Mouse (Mus musculus): ENCODE results near the gene Acp2. TPM values are rescaled to one million over a fixed set of nuclear protein-coding genes. Genes with fewer than 3 reads are reported as not detected.
A peak's percentile ranks its signal among the peaks of the same experiment; 100 is the strongest.

The Acp2 gene
- total RNA-seq (2022): 10 to 100 TPM; 14.3 to 17.5 (median 16.7) TPM

DNA sequence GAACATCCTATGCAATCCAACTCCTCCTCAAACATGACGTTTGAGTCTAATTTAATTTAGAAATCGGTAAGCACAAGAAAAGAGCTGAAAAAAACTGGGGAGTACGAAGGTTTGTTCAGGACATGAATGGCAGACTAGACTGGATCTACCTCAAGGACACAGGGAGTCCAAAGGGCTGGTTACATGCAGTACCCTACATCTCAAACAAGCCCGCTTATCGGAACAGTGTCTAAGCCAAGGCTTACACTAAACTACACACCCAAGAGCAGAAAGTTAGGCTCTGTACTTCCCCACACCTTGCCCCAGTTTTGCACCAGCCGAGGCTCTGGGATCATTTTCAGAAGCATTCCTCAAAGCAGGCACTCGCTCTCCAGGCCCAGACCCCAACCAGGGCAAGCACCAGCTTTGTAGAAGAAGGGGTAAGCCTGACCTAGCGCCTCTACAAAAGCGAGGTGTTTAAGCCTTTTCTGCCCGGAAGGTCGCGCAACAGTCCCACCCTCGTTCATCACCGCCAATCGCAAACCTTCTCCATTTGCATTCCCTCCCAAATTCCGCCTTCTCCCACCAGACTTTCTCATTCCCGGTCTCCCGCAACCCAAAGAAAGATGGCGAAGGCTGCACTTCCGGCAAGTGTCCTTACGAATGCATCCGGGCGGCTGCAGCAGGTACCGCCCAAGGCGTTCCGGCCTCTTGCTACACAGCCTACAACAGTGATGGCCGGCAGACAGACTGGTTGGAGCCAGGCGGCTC is at the start of gene Acp2, which contains the start of gene Nr1h3:
TSS of gene Acp2 (plus strand) at position 664 of the 750 bp plus-strand sequence.
TSS of gene Nr1h3 (minus strand) at position 613 of the 750 bp plus-strand sequence.
- DNase-seq (ENCODE audit: low spot score): peak; percentile 95

DNA sequence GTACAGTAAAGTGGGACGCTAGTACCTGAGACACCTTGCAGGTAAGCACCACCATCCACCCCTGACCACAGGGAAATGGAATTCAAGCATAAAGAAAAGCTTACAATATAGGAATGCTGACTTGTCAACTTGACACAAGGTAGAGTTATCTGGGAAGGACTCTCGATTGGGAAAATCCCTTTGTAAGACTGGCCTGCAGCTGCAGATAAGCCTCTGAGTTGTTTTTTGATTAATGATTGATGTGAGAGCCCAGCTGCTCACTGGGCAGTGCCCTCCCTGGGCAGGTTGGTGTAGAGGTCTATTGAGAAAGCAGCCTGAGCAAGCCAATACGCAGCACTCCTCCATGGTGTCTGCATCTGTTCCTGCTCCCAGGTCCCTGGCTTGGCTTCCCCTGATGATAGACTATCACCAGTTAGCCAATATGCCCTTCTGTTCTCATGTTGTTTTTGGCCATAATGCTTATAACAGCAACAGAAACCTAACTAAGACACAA is 49.8 kb upstream of the Acp2 start:
- no peak for DNase-seq (ENCODE audit: low spot score)

DNA sequence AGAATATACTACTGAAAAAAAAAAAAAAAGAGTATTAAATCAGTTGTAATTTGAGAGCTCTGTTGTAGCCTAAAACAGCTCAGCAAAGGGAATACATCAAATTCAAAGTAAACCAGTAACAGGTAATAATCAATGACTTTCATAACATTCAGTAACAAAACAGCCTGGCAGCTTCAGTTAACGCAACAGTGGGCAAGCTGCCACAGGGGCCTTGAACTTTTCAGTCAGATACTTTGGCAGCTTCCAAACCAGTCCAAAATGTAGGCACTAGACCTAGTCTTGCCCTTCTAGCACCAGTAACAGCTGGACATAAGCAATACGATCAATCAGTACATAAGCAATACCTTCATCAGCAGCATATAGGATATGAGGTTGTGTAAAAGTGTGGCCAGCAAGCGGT is 48.6 kb upstream of the Acp2 start:
- no peak for DNase-seq (ENCODE audit: low spot score)

DNA sequence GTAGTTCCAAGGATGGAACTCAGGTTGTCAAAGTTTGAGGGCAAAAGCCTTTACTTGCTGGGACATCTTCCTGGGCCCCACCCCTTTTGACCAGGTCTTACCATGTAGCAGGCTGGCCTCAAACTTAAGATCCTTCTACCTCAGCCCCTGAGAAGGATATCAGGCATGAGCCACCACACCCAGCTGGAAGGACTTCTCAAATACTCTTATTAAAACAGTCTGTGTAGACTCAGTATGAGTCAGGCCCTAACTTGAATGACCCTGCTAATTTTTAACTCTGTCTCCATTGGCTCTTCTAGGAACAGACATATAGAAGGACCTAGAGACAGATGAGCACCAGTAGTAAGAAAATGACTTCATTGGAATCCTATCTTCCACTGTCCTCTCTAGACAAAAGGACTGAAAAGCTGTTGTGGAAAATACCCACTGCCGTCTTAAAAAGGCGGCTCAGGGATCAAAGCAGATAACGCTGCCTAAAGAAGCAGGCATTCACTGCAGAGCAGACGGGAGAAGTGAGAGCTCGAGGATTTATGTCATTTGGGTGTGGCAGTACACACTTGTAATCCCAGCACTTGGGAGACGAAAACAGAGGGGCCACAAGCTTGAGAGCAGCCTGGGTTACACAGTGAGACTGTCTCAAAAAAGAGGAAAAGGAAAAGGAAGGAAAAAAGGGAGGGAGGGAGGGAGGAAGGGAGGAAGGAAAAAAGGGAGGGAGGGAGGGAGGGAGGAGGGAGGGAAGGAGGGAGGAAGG is 45.5 kb upstream of the Acp2 start:
- DNase-seq (ENCODE audit: low spot score): no peak

DNA sequence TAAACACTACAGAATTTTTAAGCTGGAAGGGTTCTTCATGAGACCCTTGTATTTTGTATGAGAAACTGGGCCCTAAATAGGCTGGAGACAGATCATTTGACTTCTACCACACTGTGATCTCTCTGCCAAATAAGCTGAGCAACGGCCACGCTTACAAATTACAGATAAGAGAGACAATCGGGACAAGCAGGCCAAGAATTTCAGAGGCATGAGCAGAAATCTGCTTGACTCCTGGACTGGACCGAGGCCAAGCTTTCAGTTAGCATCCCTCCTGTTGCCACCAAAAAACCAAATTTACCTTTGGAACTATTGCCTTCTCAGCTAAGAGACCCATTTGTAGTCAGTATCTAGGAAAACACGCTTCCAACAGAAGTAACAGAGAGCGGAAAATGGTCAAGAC is 42.1 kb upstream of the Acp2 start:
- DNase-seq (ENCODE audit: low spot score): no peak

- no peak for DNase-seq (ENCODE audit: low spot score)
Measured at GRCm38 (mm10) chr2:91162952-91163351, 39.7 kb upstream of the Acp2 start.

DNA sequence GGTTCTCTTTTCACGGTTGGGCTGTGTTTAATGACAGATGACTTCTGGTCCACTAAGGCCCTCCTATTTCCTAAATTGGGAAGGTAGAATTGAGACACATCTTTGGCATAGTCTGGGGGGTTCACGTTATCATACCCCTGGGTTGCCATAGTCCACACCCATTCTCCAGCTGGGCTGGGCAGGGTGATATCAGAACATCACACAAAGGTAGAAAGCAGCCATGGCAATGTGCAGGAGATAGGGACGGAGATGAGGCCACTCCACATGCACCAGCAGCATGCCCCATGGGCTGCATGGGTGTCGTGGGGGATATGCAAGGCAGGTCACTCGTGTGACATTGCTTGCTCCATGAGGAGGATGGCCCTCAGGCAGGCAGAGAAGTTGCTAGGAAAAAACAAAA is 39.2 kb upstream of the Acp2 start:
- no peak for DNase-seq (ENCODE audit: low spot score)

GRCm38 (mm10) chr2:91164991-91165390 is 37.7 kb upstream of the Acp2 start:
- no peak for DNase-seq (ENCODE audit: low spot score)

- no peak for DNase-seq (ENCODE audit: low spot score)
Measured at GRCm38 (mm10) chr2:91167629-91168028, 35.1 kb upstream of the Acp2 start.

GRCm38 (mm10) chr2:91169587-91170322 is 32.9 kb upstream of the Acp2 start:
- no peak for DNase-seq (ENCODE audit: low spot score)

GRCm38 (mm10) chr2:91175490-91175889 is 27.2 kb upstream of the Acp2 start:
- DNase-seq (ENCODE audit: low spot score): no peak

- DNase-seq (ENCODE audit: low spot score): no peak
Measured at GRCm38 (mm10) chr2:91176234-91176633, 26.5 kb upstream of the Acp2 start.

DNA sequence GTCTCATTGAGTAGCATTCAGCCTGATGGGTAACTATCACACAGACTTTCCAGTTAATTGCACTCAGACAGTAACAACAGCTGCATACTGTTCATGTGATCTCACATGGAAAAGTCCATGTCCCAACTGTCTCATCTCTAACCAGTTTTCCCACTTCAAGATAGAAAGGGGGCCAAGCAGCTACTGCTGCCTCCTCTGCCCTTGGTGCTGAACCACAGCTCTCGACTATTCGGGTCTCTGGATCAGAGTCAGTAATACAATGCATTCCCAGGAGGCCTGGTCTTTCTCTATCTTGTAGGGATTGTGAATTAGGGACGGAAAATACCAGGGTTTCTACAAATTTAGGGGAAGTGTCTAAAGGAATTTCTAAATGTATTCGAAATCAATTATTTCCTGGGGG is 22.9 kb upstream of the Acp2 start:
- no peak for DNase-seq (ENCODE audit: low spot score)

DNA sequence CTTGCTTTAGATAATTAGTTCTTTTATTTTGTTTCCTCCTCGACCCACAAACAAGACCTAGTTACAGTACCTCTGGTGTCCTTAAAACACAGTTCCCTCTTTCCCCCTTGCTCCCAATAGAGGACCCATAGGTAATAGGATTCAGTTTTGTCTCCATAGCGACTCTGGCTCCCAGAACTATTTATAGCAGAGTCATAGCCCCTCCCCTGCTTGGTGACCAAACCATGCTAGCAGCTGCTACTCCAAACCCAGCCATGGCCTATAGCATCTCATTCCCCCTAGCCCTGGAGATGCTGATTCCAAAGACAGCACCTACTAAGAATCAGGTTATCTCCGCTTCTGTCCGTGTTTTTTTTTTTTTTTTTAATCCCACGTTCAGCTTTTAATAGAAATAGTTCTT is 22.0 kb upstream of the Acp2 start:
- no peak for DNase-seq (ENCODE audit: low spot score)

- DNase-seq (ENCODE audit: low spot score): no peak
Measured at GRCm38 (mm10) chr2:91182016-91182404, 20.7 kb upstream of the Acp2 start.

DNA sequence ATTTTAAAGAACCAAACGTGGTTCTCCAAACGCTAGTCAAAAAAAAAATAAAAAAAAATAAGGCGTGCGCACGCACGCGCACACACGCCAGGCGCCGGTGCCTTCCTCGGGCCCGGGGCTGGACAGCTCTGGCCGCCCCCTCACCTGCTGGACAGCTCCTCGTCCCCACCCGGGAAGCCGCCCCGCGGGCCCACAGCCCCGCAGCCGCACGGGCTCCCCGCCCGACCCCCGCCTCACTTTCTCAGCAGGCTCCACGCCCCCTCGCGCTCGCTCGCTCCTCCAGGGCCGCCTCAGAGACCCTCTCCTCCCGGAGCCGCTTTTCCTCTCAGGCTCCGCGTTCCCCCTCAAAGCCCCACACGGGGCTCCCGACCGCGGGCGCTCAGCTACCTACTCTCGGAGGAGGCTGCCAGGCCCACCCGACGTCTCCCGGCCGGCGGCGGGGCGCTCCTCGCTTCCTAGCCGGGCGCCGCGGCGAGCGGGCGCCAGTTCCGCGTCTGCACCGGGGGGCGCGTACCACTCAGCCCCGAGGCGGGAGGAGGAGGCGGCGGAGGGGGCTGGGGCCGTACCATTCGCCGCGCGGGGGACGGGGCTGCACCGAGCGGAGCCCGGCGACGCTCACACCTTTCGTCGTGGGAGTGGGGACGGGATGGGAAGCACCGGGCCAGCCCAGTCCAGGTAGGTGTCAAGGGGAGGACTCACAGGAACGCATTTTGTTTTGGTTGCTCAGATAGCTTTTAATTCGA is 20.1 kb upstream of the Acp2 start:
- no peak for DNase-seq (ENCODE audit: low spot score)

DNA sequence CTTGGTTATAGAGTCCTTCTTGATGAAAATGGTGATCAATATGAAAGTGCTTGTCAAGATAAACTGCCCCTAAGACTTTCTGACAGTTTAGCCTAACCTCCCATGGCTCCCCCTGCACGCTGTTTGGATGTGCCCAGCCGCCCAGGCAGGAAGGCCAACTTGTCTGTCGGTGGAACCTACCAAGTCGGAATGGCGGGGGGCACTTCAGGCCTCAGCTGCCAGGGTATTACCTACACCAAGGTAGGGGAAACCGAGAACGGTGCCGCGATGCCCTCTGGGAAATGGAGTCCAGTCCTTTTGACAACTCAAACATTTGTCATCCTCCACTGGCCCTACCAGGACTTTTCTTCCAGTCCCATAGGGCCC is 19.6 kb upstream of the Acp2 start:
- DNase-seq (ENCODE audit: low spot score): peak; percentile 92

DNA sequence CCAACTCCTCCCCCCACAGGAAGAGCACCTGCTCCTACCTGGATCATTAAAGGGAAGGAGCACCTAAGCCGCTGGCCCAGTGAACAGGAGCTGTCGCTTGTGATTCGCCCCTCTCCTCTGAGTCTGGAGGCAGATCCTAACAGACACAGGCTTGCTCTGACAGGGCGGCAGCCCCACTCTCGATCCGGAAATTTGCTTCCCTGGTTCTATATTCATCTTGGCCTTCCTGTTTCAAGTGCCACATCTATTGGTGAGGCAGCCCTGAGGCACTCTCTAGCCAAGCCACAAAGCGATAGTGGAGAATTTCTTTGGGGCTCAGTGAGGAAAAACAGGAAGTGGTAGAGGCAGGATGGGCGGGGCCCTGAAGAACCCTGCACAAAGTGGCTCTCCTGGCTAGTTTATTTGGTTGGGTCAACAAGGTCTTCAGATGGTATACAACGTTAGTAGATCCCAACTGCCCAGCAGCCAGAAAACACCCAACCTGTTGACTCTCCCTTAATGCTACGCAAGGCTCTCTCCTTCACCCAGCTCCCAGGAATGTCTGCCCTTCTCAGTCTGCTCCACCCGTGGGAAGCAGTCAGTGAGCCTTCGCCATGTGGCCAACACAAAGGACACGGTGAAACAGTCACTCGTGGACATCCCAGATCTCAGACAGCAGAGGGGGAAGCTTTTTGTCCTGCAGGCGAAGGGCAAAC is 18.8 kb upstream of the Acp2 start, which contains the start of gene Madd:
TSS of gene Madd (minus strand) at position 127 of the 695 bp plus-strand sequence.
- peak; percentile 58 for DNase-seq (ENCODE audit: low spot score)

DNA sequence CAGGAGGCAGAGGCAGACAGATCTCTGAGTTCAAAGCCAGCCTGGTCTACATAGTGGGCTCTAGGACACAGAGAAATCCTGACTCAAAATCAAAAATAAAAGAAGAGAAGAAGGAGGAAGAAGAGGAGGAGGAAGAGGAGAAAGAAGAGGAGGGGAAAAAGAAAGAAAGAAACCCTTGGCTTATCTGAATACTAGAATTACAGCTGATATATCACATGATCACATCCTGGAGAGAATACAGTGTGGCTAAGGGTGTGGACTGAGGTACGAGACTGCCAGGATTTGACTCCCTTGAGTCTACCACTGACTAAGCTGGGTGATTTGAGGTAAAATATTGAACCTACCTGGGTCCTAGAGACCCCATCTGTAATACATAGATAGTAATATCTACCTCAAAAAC is 16.5 kb upstream of the Acp2 start:
- no peak for DNase-seq (ENCODE audit: low spot score)

DNA sequence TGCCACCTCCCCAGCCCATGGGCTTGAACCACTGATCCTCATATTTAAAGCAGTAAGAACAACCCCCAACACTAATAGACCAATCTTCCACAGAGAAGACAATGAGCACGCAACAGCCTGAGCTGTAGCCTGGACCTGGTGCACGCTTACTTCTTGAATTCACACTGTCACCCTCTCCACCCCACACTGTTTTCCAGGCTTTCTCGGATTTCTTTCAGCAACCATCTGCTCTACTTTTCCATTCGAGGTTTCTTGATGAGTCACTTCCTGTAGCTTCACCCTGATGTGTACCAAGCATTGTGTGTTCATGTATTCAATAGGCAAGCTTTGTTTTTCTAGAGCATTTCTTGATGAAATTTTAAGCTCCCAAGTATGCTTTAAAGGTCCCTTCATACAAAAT is 15.3 kb upstream of the Acp2 start:
- no peak for DNase-seq (ENCODE audit: low spot score)

- DNase-seq (ENCODE audit: low spot score): no peak
Measured at GRCm38 (mm10) chr2:91190501-91190900, 12.2 kb upstream of the Acp2 start.
